In the genomic region with DNA sequence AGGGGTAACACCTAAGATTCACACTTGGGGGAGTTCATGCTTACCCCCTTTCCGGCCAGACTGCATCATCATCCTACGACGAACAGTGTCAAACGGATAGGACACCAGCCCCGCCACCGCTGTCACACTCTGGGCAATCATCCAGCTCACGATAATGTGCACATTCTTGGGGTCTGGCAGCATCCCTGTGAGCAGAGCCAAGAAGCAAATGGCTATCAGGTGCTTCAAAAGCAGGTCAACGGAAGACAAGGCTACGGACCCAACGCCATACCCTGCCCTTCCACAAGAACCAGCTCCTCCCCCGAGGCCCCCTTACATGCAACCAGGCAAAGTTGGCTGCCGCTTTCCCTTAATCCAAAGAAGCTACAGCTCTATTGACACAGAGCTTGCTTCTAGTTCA, we compare ENCODE assay signal across 9 mouse cellular contexts. TPM values are rescaled to one million over a fixed set of nuclear protein-coding genes. Genes with fewer than 3 reads are reported as not detected.
DNase-seq lines count a peak whose midpoint lies in the region; ATAC-seq and TF ChIP-seq lines count a peak whose summit lies in the region.
"Had no signal": no experiment of that assay in that cellular context is flagged by ENCODE, and none has a peak within 500 bp of the region (broad histone marks: within the 10 kb centered on the region; RNA-seq: fewer than 3 reads in every experiment).

No protein-coding gene starts in this region.

- H3K27me3 ChIP-seq in hindbrain, embryonic 11.5 days (ENCODE audit: control insufficient read depth, insufficient read depth, low read length), result no peaks in the 10 kb centered on the region

- 0 out of 2 replicates have a peak overlapping the region, but pooled peaks have one; percentile 78 for H3K4me2 ChIP-seq in hindbrain, embryonic 11.5 days (replicated peaks; ENCODE audit: low read depth, low read length)

- peaks cover 5% of the 10 kb centered on the region; the same call in 1 of the 2 replicates for H3K4me1 ChIP-seq in hindbrain, embryonic 11.5 days (replicated peaks; ENCODE audit: control insufficient read depth, insufficient read depth, low read length)

- no peak overlapping the region for H3K27ac ChIP-seq in hindbrain, embryonic 11.5 days (ENCODE audit: low read depth, low read length)

- peak; percentile 26 to 44 for DNase-seq in frontal cortex, postnatal 14 days (ENCODE audit: low spot score in 2 of 2)
- DNase-seq in brain, embryonic 14.5 days (ENCODE audit: low read depth), result peak; percentile 45
- peak; percentile 88 for DNase-seq in gastrocnemius, adult 18-20 months (ENCODE audit: low spot score)
- DNase-seq in hindbrain, embryonic 11.5 days (ENCODE audit: low spot score), result no peak
- peak; percentile 6 for DNase-seq in lung, postnatal 36 days
- DNase-seq in natural killer cell, adult 2 months (ENCODE audit: low spot score in 2 of 2), result no peak

- no peaks in the 10 kb centered on the region for H3K9me3 ChIP-seq in hindbrain, embryonic 11.5 days (ENCODE audit: control insufficient read depth, low read length)

- TF ChIP-seq POLR2A in brain, embryonic 14.5 days (IDR thresholded peaks at IDR 0.05; ENCODE audit: borderline replicate concordance, extremely low read depth, insufficient read depth, insufficient read length, poor library complexity, severe bottlenecking), result no peak

- no peak overlapping the region for H3K4me3 ChIP-seq in hindbrain, embryonic 11.5 days (ENCODE audit: low read depth, low read length)
- H3K4me3 ChIP-seq: erythroblast, embryonic 14.5 days had no signal

- WGBS in hindbrain, embryonic 11.5 days, result 92% methylated on average over 12 of the region's 12 CpGs

- H3K9ac ChIP-seq in hindbrain, embryonic 11.5 days (ENCODE audit: low read depth, low read length), result no peak overlapping the region

- TF ChIP-seq CTCF in brain, embryonic 14.5 days (IDR thresholded peaks at IDR 0.05; ENCODE audit: borderline replicate concordance, extremely low read depth, insufficient read depth, insufficient read length), result no peak

- H3K36me3 ChIP-seq in hindbrain, embryonic 11.5 days (ENCODE audit: control insufficient read depth, insufficient read depth, low read length), result peaks cover 12% of the 10 kb centered on the region

- no peak for ATAC-seq in frontal cortex, adult (ENCODE audit: low TSS enrichment)
- ATAC-seq in hindbrain, embryonic 11.5 days (ENCODE audit: low FRiP score), result no peak
- no peak for ATAC-seq in monocyte, adult 5-6 weeks (replicated peaks; ENCODE audit: insufficient number of reproducible peaks, low FRiP score, low TSS enrichment, poor library complexity, severe bottlenecking)

RNA-seq across cellular contexts. Expression of gene Slc25a4, which starts 2.7 kb away (rescaled TPM):
- 541 and 572 TPM in 2 replicates for polyA plus RNA-seq in brain, embryonic 14.5 days (2012; rRNA removed)
- 1,000 to 10,000 TPM; 2,853 to 2,971 TPM for total RNA-seq in gastrocnemius, adult 18-20 months (2021)
- 486 and 529 TPM in 2 replicates for polyA plus RNA-seq in hindbrain, embryonic 11.5 days (2014; fragmentation: Nextera tagmentation; extraction: Ambion mirVana)
- total RNA-seq in monocyte, adult 5-6 weeks (2017), result 25.8 to 40.1 TPM (median 26.8 TPM) in 3 replicates

RNA-seq across cellular contexts. Expression of gene Snx25, which starts 56.4 kb away (rescaled TPM):
- polyA plus RNA-seq in brain, embryonic 14.5 days (2012; rRNA removed), result 12.0 and 16.5 TPM in 2 replicates
- 1 to 10 TPM; 5.8 to 7.4 TPM for total RNA-seq in gastrocnemius, adult 18-20 months (2021)
- 5.7 and 7.9 TPM in 2 replicates for polyA plus RNA-seq in hindbrain, embryonic 11.5 days (2014; fragmentation: Nextera tagmentation; extraction: Ambion mirVana)
- 10.2 to 20.5 TPM (median 15.1 TPM) in 3 replicates for total RNA-seq in monocyte, adult 5-6 weeks (2017)

RNA-seq across cellular contexts. Expression of gene Cfap97, which starts 56.8 kb away (rescaled TPM):
- 11.0 and 14.7 TPM in 2 replicates for polyA plus RNA-seq in brain, embryonic 14.5 days (2012; rRNA removed)
- 10 to 100 TPM; 13.6 to 14.9 TPM for total RNA-seq in gastrocnemius, adult 18-20 months (2021)
- polyA plus RNA-seq in hindbrain, embryonic 11.5 days (2014; fragmentation: Nextera tagmentation; extraction: Ambion mirVana), result 18.5 and 21.9 TPM in 2 replicates
- total RNA-seq in monocyte, adult 5-6 weeks (2017), result 16.0 to 30.9 TPM (median 23.5 TPM) in 3 replicates

Comparison
In these comparisons a context has a peak if more than half of its experiments do, and no peak if none do; other contexts are left out.
1. DNase-seq: peak in frontal cortex, postnatal 14 days (2 of 2), brain, embryonic 14.5 days (single experiment), gastrocnemius, adult 18-20 months (single experiment) and lung, postnatal 36 days (single experiment); none in hindbrain, embryonic 11.5 days (single experiment) and natural killer cell, adult 2 months (0 of 2).
2. RNA of gene Slc25a4, which starts 2.7 kb away (total RNA-seq): 2,853 to 2,971 TPM in gastrocnemius, adult 18-20 months; 25.8 to 40.1 TPM in monocyte, adult 5-6 weeks; every median in the first group is over 10 times any median in the second.